Mouse (Mus musculus): ENCODE data around the gene Dact2. TPM values are rescaled to one million over a fixed set of nuclear protein-coding genes. Genes with fewer than 3 reads are reported as not detected.

The Dact2 gene
- polyA plus RNA-seq, 1 experiment from 2014 or later, result 1.0 TPM

GRCm38 (mm10) chr17:14203121-14203941, 773 bp downstream of the Dact2 start:
- peaks cover 50% of the 10 kb centered on the region for H3K4me1 ChIP-seq
- DNase-seq (ENCODE audit: low spot score), result peak; percentile 75
- peak overlapping the region; percentile 82 for H3K27ac ChIP-seq
- H3K27me3 ChIP-seq (ENCODE audit: low read depth, poor library complexity, severe bottlenecking), result peaks cover 79% of the 10 kb centered on the region
- no peaks in the 10 kb centered on the region for H3K36me3 ChIP-seq
- peak overlapping the region; percentile 77 for H3K4me3 ChIP-seq
- H3K9me3 ChIP-seq (replicated peaks), result no peaks in the 10 kb centered on the region
- under 1% methylated on average over 97 of the region's 97 CpGs for WGBS

DNA sequence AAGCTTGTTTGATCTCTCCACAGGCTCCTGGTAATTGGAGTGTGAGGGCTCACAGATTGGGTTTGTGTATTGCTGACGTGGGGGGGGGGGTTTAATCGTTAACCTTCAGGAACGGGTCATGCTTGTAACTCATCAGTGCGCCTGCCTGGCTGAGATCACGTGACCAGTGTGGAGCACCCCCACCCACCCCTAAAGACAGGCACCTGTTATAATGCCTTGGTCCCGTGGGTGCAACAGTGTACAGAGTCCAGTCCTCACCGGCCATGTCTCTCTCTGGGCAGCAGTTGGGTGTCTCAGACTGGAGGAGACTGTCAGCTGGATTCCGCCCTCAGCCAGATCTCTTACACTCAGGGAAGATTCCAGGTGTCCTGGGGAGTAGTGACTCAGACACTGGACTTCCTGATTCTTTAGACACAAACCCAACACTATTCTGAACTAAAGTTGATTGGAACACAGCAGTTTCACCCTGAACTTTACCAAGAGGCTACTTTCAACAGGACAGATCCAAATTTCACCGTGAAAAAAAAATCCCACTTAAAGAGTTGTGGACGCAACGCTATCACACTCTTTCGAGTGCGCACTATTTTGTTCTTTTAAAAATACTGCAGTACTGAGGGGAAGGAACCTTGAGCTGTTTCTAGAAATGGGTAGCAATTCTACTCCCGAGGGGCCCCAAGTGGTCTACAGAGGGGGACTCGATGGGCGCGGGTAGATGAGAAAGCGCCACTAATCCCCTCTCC, 1.6 kb downstream of the Dact2 start:
- Histone ChIP-seq H3K36me3 (no peaks in the 10 kb centered on the region), H3K27ac (no peak overlapping the region), H3K4me1 (peaks cover 50% of the 10 kb centered on the region), H3K4me3 (peak overlapping the region; percentile 77), H3K9me3 (replicated peaks) (no peaks in the 10 kb centered on the region), H3K27me3 (ENCODE audit: low read depth, poor library complexity, severe bottlenecking) (peaks cover 71% of the 10 kb centered on the region)
- DNase-seq (ENCODE audit: low spot score), result peak; percentile 51
- WGBS, result 3% methylated on average over 18 of the region's 18 CpGs

GRCm38 (mm10) chr17:14201281-14201787, 2.8 kb downstream of the Dact2 start:
- DNase-seq (ENCODE audit: low spot score), result peak; percentile 41
- Histone ChIP-seq H3K27me3 (ENCODE audit: low read depth, poor library complexity, severe bottlenecking) (peaks cover 60% of the 10 kb centered on the region), H3K27ac (peak overlapping the region; percentile 48), H3K4me1 (peaks cover 50% of the 10 kb centered on the region), H3K36me3 (peaks cover 8% of the 10 kb centered on the region; the same call in 1 of the 2 replicates), H3K4me3 (0 out of 2 replicates have a peak overlapping the region, but pooled peaks have one; percentile 2), H3K9me3 (replicated peaks) (no peaks in the 10 kb centered on the region)
- WGBS, result 18% methylated on average over 12 of the region's 12 CpGs

DNA sequence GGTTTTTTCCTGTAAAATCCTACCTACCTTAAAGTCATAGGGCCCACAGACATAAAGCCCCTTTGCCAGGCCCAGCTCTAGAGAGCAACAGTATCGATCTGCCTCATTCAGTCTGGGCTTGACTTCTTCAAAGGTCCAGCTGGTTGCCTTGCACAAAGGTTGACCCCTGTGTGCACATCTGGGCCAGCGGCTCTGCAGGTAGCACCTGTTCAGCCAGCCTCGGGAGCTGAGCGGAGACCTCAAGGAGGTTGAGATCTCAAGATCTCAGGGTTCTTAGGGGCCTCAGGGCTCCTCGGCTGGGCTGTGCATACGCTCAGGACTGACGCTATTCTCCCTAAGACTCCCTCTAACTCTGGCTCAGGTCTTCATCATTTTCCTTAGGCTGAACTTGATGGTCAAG, 3.9 kb downstream of the Dact2 start:
- peaks cover 49% of the 10 kb centered on the region for H3K27me3 ChIP-seq (ENCODE audit: low read depth, poor library complexity, severe bottlenecking)
- H3K4me3 ChIP-seq, result no peak overlapping the region
- H3K9me3 ChIP-seq (replicated peaks), result no peaks in the 10 kb centered on the region
- peak overlapping the region; percentile 46; the same call in 1 of the 2 replicates for H3K27ac ChIP-seq
- no peak for DNase-seq (ENCODE audit: low spot score)
- H3K36me3 ChIP-seq, result peaks cover 15% of the 10 kb centered on the region; the same call in 1 of the 2 replicates
- peaks cover 50% of the 10 kb centered on the region for H3K4me1 ChIP-seq
- 89% methylated on average over 7 of the region's 7 CpGs for WGBS

DNA sequence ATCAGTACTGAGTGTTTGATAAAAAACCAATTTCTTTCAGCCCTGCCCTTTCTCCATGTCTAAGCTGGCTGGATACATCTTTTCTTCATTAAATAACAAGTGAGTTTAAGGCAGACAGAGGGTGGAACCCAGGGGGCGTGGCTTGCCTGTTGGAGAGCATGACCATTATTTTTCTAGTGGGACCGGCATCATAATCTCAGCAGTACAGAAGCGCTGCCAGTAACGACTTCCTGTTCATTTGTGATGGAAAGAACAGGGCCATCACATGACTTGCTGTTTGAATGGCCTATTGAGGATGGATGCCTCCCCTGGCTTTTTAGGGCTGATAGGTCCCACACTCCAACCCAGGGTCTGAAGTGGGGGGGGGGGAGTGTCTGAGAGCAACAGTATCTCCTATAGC, 4.5 kb downstream of the Dact2 start:
- Histone ChIP-seq H3K27ac (no peak overlapping the region), H3K9me3 (replicated peaks) (no peaks in the 10 kb centered on the region), H3K27me3 (ENCODE audit: low read depth, poor library complexity, severe bottlenecking) (peaks cover 43% of the 10 kb centered on the region), H3K4me1 (peaks cover 50% of the 10 kb centered on the region), H3K4me3 (no peak overlapping the region), H3K36me3 (peaks cover 15% of the 10 kb centered on the region; the same call in 1 of the 2 replicates)
- DNase-seq (ENCODE audit: low spot score), result peak; percentile 43
- WGBS, result 57% methylated on average over 4 of the region's 4 CpGs

DNA sequence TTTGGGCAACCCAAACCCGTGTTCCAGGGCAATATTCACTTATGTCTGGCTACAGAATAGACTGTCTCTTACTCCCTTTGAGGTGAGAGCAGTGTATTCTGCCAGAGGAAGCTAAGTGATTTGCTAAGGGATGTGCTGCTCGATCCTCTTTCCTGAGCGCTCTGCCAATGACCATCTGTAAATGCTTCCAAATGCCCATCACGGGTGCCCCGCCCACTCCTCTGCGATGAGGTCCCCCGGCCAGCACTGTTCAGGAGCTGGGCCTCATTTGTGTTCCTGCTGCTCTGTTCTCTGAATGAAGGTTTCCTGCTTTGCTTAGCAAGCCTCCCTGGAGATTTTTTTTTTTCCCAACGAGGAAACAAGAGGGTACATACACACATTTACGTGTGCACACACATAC, 11.2 kb downstream of the Dact2 start:
- H3K27me3 ChIP-seq (ENCODE audit: low read depth, poor library complexity, severe bottlenecking), result no peaks in the 10 kb centered on the region
- no peak overlapping the region for H3K4me3 ChIP-seq
- peaks cover 15% of the 10 kb centered on the region; the same call in 1 of the 2 replicates for H3K36me3 ChIP-seq
- no peaks in the 10 kb centered on the region for H3K9me3 ChIP-seq (replicated peaks)
- H3K4me1 ChIP-seq, result peaks cover 6% of the 10 kb centered on the region
- H3K27ac ChIP-seq, result no peak overlapping the region
- WGBS, result 50% methylated on average over 9 of the region's 9 CpGs
- no peak for DNase-seq (ENCODE audit: low spot score)

GRCm38 (mm10) chr17:14192432-14192831, 11.7 kb downstream of the Dact2 start:
- Histone ChIP-seq H3K4me1 (peaks cover 6% of the 10 kb centered on the region), H3K9me3 (replicated peaks) (no peaks in the 10 kb centered on the region), H3K4me3 (no peak overlapping the region), H3K27me3 (ENCODE audit: low read depth, poor library complexity, severe bottlenecking) (no peaks in the 10 kb centered on the region), H3K36me3 (peaks cover 15% of the 10 kb centered on the region; the same call in 1 of the 2 replicates), H3K27ac (no peak overlapping the region)
- WGBS, result 54% methylated on average over 4 of the region's 4 CpGs
- no peak for DNase-seq (ENCODE audit: low spot score)

DNA sequence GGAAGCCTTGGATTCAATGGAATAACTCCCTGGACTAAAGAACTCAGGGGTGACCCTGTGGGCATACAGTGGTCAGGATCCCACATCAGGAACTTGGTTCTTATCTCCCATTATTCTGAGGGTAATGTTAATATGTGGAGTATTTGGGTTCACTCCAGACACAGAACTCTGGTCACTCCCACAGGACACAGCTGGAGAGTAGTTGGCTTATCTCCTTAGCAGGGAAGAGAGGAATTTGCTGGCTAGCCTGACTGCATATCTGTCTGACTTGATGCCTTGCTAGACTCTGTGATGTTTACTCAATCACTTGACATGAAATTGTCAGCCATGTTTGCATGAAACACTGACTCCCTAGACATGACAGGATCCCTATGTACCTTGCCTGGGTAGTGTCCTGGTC, 15.6 kb downstream of the Dact2 start:
- Histone ChIP-seq H3K27ac (no peak overlapping the region), H3K9me3 (replicated peaks) (no peaks in the 10 kb centered on the region), H3K27me3 (ENCODE audit: low read depth, poor library complexity, severe bottlenecking) (no peaks in the 10 kb centered on the region), H3K36me3 (no peaks in the 10 kb centered on the region), H3K4me1 (peaks cover 6% of the 10 kb centered on the region), H3K4me3 (no peak overlapping the region)
- no peak for DNase-seq (ENCODE audit: low spot score)

GRCm38 (mm10) chr17:14187096-14187495, 17.0 kb downstream of the Dact2 start:
- Histone ChIP-seq H3K9me3 (replicated peaks) (no peaks in the 10 kb centered on the region), H3K27me3 (ENCODE audit: low read depth, poor library complexity, severe bottlenecking) (no peaks in the 10 kb centered on the region), H3K27ac (no peak overlapping the region), H3K36me3 (no peaks in the 10 kb centered on the region), H3K4me1 (0 out of 2 replicates have a peak, but pooled peaks cover 3% of the 10 kb centered on the region), H3K4me3 (no peak overlapping the region)
- DNase-seq (ENCODE audit: low spot score), result no peak

DNA sequence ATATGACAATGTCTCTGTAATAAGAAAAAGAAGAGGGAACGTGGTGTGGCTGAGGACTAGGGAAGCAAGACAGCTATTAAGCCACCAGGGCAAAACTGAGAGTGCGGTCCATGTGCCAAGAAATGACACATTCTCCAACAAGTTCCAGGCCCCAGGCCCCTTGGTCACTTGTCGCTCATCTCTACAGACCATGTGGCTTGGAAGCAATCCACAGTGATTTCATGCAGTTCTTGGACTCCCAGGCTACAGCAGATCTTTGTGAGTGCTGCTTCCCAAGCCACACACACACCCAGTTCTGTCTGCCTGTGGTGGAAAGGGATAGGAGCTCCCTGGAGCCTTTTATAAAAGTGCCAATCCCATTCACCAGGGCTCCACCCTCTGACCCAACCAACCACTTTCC, 17.9 kb downstream of the Dact2 start:
- 0 out of 2 replicates have a peak, but pooled peaks cover 3% of the 10 kb centered on the region for H3K4me1 ChIP-seq
- H3K27me3 ChIP-seq (ENCODE audit: low read depth, poor library complexity, severe bottlenecking), result no peaks in the 10 kb centered on the region
- no peak overlapping the region for H3K4me3 ChIP-seq
- WGBS, result 90% methylated on average over 3 of the region's 3 CpGs
- H3K9me3 ChIP-seq (replicated peaks), result no peaks in the 10 kb centered on the region
- no peak overlapping the region for H3K27ac ChIP-seq
- no peak for DNase-seq (ENCODE audit: low spot score)
- no peaks in the 10 kb centered on the region for H3K36me3 ChIP-seq

GRCm38 (mm10) chr17:14184192-14184814, 19.8 kb downstream of the Dact2 start:
- 0 out of 2 replicates have a peak, but pooled peaks cover 3% of the 10 kb centered on the region for H3K4me1 ChIP-seq
- DNase-seq (ENCODE audit: low spot score), result no peak
- H3K36me3 ChIP-seq, result no peaks in the 10 kb centered on the region
- H3K9me3 ChIP-seq (replicated peaks), result no peaks in the 10 kb centered on the region
- H3K4me3 ChIP-seq, result no peak overlapping the region
- H3K27ac ChIP-seq, result no peak overlapping the region
- no peaks in the 10 kb centered on the region for H3K27me3 ChIP-seq (ENCODE audit: low read depth, poor library complexity, severe bottlenecking)
- WGBS, result 90% methylated on average over 4 of the region's 4 CpGs

DNA sequence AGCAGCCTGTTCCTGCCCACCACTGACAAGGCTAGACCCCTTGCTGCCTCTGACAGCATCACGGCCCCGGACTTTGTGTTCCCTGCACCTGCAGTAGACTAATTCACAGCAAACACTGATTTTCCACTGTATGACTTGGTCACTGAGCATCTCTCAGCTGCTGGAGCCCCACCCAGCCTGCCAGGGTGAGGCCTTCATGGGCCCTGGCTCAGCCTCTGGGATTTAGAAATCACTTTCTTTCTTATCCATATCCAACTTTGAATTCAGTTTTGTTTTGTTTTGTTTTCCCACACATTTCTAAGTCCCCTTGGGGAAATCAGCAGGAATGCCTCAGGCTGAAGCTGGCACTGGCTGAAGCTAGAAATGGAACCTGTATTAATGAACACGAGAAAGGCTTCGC, 20.4 kb downstream of the Dact2 start:
- Histone ChIP-seq H3K4me3 (no peak overlapping the region), H3K27me3 (ENCODE audit: low read depth, poor library complexity, severe bottlenecking) (no peaks in the 10 kb centered on the region), H3K36me3 (no peaks in the 10 kb centered on the region), H3K27ac (no peak overlapping the region), H3K4me1 (0 out of 2 replicates have a peak, but pooled peaks cover 3% of the 10 kb centered on the region), H3K9me3 (replicated peaks) (no peaks in the 10 kb centered on the region)
- no peak for DNase-seq (ENCODE audit: low spot score)
- WGBS, result 88% methylated on average over 4 of the region's 4 CpGs

All from limb, embryonic 10.5 days (tissue).